Mouse (Mus musculus) CH12F3 (cell line): Measurements from ENCODE around the gene Znhit3.

Experiments
- in situ Hi-C: fragments of 300-500 bp; cut with MboI; formaldehyde crosslinking; loops from 2 replicates; pipeline ENCODE4 v1.14.3; 2020; ENCODE audit warnings: low sequenced_read_pairs

The Znhit3 gene

DNA sequence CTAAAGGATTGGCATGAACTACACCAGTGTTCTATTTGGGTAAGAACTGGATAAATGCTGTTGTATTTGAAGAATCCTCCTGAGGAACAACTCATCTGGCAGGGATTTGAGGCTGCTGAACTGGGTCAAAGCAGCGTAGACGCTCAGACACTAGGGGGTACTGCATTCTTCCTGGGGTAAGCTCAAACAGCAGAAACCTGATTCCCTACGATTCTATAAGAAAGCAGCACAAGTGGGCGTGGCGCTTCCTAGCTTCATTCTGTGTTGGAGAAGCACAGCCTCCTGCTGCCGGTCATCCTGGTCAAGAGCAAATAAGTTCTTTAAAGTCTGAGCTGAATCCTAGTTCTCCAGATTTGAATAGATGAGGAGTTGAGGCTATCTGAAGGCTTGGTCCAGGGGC, 16.1 kb upstream of the Znhit3 start:
- in situ Hi-C loops: no loop called here

DNA sequence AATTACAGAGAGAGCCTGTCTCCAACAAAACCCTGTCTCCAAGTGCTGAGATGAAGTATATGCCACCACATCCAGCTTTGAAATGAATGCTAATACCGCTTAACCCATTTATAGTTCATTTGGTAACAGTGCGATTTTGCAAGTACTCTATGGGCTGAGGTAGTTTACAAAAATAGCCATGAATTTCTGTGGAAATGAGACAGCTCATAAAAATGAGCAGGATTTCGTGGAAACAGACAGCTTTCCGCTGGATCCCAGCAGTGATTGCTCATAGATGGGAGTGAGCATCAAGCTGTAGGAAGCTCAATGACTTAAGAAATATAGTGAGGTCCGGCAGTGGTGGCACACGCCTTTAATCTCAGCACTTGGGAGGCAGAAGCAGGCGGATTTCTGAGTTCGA, 4.8 kb upstream of the Znhit3 start:
- in situ Hi-C loops: no loop called here

DNA sequence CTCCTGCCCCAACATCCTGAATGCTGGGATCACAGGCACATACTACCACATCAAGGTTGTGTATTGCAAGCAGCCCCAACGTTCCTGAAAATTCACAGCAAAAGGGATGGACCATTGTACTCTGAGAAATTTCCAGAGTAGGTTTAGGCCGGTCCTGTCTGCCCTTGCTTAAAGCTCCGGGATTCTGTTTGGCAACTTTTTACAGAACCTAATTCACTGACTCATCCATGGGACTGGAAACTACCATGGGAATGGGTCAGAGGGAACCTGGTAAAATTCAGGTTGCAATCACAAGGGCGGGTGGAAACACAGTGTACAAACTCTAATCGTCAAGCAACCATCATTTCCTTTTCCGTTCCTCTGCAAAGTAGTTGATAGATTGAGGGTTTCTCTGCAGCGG, 3.8 kb upstream of the Znhit3 start:
- in situ Hi-C loops: no loop called here

DNA sequence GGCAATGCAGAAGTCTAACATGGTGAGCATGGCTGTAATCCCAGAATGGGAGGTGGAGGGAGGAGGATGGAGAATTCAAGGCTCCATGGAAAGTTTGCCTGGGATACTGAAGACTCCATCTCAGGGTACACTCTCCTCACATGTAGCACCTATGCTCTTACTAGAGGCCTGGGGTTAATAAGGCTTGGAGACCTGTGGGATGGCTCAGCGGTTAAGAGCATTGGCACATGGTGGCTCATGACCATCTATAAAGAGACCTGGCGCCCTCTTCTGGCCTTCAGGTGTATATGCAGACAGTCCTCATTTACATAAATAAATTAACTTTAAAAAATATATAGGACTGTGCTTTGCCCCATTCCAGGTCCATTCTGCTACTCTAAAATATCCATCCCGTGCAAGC, 3.1 kb upstream of the Znhit3 start:
- in situ Hi-C loops: no loop called here

DNA sequence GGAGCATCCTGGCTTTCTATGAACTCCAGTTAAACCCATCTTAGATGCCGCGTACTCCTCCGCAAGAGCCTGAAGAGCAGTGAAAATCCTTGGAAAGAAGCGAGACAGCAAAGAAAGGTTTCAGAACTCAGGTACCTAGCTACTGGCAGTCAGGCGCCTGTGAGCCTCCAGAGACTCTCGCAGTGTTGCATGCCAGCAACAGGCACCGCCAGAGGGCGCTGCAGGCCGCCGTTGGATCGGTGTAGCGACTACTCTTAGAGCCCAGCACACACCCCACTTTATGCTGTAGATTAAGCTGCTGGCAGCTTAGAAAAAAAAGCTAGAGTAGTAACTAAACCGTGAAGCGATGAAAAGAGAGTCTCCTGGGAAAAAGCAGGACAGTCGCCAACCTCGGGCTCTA, 2.3 kb upstream of the Znhit3 start:
- in situ Hi-C loops: no loop called here

DNA sequence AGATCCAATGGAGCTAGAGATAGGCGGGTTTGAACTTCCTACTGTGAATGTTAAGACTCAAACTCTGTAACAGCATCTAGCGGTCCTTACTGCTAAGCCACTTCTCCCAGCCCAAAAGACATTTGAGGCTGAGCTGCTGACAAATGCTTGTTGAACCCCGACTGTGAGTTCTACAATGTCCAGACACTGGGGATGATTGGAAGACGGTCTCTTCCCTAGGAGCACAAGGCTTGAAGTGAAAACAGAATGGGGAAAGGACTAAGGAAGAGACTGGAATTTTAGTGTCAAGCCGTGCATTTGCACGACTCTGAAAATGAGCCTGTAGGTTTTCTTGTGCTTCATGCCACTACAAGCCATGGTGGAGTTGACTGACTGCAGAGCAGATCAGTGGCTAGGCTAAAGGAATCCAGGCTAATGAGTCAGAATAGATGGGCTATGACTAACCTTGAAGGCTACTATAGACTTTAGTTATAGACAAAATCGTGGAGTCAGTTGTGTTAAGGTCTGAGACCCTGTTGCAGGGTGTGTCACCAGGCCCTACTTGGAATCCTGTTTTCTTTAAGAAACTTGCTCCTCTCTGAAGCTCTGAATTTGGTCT, 636 bp upstream of the Znhit3 start:
- in situ Hi-C loops: no loop called here

DNA sequence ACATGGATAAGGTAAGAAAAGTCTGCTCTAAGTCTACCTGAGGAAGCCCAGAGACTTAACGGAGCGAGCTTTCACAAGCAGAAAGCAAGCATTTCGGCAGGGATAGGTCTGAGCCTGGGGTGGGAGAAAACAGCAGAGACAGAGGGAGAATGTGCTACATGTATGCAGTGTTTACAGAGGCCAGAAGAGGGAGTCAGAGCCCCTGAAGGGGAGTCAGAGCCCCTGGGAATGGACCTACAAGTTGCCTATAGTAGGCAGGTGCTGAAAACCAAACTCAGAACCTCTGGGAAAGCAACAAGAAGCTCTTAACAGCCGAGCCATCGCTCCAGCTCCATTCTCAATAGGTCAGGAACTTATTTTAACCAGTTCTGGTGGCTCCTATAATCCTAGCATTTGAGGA, 1.5 kb downstream of the Znhit3 start:
- in situ Hi-C loops: no loop called here

DNA sequence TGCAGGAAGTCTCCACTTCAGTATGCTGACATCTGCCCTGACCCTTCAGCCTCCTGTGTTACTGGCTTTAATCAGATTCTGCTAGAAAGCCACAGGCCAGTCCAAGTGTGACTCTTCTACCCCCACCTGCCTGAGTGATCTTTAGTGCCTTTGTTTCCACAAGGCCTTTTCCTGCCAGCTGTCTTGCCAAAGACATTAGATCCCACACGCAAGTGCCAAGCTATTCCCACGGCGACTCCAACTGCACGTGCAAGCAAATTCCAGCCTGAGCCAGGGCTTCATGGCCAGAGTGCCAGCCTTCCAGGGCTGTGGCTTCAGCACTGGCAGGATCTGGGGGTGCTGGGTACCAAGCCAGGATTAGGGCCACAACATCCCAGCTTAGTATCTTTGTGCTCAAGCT, 5.8 kb downstream of the Znhit3 start:
- in situ Hi-C loops: no loop called here

DNA sequence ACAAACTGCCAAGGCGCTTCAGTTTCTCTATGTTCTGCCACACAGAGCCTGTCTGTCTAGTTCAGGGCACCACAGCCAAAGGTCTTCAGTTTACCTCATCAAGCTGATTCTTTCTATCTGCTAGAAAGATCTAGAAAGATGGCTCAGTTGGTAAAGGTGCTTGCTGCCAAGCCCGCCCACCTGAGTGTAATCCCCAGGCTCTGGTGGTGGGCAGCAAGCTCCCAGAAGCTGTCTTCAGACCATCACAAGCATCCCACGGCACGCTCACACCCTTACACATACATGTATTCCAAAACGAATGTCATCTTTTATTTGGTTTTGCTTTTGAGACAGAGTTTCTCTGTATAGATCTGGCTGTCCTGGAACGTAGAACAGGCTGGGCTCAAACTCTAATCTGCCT, 7.7 kb downstream of the Znhit3 start:
- in situ Hi-C loops: no loop called here

DNA sequence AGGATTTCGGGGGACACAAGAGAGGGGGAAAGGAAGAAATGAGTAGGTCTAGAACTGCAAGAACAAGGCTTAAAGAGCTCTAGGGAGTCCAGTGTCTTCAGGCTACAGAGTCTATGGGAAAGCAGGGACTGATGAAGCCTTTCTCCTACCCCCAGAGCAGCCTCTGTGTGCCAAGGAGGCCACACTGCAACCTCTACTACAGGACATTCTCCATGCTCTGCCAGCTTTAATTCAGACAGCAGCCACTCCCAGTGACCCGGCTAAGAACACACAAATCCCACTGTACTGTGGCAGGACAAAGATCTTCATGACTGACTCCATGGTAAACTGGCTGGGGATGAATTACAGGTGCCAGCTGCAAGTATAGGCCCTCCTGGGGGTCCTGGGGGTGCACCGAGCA, 9.1 kb downstream of the Znhit3 start:
- in situ Hi-C loops: no loop called here

DNA sequence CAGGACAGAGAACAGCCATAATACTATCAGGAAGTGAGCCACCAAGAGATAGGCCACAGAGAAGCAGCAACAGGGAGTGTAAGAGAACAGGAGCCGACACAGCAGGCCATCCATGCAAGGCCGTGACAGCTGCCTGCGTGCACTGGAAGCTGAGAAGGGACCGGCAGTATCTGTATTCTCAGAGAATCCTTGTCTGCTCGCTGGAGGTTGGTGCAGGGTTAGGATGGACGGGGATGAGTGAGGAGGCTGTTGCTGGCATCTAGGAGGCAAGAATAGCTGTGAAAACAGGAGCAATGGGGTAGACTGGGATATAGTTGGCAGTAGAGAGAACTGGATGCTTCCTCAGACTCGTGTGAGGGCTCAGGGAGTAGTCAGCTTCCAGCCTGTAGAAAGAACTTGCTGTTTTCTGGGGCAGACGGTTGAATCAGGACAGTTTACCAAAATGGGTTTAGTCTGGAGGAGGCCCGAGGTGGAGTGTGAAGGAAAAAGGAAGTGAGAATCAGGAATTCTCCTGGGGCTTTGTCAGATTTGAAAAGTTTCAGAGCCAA, 11.5 kb downstream of the Znhit3 start:
- in situ Hi-C loops: no loop called here

DNA sequence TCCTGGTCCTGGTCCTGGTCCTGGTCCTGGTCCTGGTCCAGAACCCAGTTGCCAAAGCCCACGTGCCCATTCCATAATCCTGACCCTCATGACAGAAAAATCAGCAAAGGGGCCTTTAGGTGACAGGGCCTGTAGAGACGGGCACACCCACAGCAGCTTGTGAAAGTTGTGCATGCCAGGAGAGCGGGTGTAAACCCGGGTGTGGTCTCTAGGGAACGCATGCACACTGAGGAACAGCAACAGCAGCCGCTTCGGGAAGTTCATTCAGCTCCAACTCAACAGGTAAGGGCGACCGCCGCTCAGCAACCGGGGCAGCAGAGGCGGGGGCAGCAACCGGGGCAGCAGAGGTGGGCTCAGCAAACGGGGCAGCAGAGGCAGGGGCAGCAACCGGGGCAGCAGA, 23.1 kb downstream of the Znhit3 start:
- in situ Hi-C loops: no loop called here

DNA sequence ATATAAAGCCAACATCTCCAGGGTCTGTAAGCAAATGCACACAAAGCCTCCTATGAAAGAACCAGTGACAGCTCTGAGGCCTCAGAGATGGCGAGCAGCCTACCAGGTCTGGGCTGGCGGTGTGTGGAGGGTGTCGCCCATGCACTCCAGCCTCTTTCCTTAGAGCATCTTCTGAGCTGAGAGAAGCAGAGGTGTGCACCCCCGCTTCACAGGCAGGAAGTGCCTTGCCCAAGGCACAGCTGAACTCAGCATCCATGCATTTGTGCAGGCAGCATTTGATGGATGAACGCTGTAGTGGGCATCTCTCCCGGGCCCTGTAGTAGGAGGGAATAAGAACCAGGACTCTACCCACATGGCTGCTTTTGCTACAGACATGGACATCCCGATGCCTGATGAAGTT, 24.5 kb downstream of the Znhit3 start:
- in situ Hi-C loops: no loop called here

DNA sequence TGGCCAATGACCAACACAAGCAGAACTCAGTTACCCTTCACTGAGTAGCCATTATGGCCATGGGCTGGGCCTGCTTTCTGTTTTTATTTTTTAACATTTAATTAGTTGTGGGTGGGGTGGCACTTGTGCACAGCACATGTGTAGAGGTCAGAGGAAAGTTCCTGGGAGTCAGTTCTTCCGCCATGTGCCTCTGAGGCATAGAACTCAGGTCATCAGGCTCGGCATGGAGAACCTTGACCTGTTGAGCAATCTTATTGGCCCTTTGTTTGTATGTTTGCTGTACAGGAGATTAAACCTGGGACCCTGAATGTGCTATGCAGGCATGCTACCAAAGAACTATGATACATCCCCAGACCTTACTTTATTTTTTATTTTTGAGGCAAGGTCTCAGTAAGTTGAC, 26.7 kb downstream of the Znhit3 start:
- in situ Hi-C loops: no loop called here

DNA sequence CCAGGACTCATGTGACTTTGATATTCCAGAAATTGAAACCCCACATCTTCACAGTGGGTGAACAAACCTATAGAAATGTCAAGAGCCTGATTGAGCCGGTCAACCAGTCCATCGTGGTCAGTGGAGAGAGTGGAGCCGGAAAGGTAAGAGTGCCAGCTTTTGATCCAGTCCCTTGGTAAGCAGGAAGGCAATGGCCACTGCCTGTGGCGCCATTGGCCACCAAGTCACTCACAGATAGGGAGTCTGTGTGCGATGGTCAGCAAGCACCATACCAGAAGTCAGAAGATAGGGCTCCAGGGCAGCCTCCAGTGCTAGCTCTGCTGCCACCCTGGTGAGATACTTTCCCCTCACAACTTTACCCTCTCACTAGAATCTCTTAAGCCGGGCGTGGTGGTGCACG, 28.1 kb downstream of the Znhit3 start:
- in situ Hi-C loops: no loop called here

DNA sequence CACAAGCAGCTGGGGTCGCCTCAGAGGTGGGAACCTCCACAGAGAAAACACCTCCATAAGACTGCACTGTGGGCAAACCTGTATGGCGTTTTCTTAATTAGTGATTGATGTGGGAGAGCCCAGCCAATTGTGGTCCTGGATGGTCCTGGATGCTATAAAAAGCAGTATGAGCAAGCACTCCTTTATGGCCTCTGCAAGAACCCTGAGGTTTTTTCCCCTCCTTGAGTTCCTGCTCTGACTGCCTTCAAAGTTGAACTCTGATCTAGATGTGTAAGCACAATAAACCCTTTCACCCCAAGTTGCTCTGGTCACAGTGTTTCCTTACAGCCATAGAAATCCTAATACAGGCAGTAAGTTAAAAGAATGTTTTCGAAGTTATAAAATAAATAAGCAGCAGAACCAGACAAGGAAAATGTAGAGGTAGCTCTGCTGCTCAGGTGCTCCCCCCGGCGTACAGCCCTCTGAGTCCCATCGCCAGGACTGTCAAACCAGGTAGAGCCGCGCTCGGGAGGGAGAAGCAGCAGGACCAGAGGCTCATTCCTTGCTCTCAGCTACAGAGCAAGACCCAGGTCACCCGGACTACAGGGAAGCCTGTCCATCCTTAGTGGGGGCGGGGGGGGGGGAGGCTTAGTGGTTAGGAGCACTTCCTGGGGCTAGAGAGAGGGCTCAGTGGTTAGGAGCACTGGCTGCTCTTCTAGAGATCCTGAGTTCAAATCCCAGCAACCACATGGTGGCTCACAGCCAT, 29.2 kb downstream of the Znhit3 start:
- in situ Hi-C loops: no loop called here

DNA sequence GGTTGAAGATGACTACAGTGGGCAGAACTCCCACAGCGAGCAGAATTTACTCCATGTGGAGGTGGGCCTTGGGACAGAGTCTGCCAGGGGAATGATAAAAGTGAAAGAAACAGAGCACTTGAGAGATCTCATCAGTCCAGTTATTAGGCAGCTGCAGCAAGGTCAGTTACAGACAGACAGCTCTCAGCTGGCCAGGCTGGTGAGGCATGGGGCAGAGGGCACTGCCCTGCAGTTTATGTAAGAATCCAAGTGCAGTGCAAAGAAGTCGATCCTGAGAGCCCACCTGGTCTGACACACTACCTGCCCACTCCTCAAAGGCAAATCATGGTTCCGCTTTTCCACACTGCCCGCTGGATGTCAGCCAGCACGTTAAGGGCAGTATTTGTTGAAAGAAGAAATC, 29.9 kb downstream of the Znhit3 start:
- in situ Hi-C loops: no loop called here

DNA sequence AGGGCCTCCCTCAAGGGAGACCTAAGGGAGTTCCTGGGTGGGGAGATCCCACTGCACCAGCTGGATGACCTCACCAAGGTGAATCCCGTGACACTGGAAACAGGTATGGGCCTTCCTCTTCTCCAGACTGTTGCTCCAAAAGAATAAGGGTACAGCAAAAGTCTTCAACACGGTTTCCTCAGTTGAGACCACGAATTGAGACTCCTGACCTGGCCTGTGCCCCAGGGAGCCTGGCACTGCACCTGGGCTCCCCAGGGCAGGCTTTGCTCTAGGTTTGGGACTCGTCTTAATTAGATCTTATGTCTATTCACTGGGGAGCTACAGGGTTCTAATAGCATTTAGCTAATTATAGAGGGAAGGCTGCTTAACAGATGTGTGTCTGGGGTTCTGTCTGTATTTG, 30.9 kb downstream of the Znhit3 start:
- in situ Hi-C loops: no loop called here

DNA sequence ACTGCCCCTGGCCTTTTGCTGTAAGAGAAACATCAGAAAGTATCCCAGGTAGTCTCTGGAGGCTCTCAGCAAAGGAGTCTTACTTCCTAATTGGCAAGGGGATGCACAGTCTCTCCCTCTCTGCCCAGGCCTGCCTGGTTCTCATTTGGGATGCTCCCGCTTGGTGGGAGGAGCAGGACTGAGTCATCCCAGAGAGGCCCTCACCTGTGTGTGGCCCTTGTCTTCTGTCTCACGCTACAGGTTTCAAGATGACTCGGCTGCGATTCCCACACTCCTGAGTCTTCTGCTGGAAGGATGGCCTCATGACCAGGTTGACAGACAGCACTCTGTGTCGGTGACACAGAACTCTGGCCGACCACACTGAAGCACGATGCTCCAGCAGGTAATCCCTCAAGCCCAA, 33.8 kb downstream of the Znhit3 start:
- in situ Hi-C loops: no loop called here

DNA sequence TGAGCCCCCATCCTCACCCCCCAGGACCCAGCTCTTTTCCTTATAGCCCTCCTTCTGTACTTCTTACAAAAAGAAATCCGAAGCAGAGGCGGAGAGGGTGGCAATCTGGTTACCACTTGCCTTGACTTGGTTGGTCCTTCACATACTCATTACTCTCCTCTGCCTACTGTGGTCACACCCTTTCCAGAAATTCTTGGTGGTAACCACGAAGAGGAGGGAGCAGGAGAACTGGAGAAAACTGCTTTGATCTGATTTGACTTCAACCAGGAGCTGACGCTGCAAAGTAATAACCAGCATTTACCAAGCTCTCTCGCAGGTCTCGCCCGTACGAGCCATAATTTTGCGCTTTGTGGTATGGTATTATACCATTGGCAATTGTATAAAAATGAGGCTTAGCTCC, 35.2 kb downstream of the Znhit3 start:
- in situ Hi-C loops: no loop called here

DNA sequence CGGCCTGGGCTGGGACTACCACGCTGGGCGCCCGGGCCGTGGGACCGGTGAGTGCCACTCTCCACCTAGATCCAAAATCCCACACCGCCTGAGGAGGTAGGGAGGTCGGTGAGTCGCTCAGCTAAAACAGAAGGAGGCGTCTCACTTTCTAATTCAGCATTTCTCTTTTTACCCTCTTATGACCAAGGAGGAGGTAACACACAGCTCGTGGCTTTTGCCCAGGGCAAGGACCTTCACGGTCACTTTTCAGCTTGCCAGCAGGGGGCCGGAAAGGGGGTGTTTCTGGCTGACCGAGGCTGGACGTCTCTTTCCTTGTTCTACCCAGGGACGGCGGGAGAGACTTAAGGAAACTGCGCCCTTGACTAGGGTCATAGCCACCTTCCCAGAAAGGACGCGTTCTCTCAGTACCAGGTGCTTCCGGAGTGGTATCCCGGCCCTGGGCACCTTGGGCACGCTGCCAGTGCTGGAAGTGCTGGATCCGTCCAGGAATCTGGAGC, 35.7 kb downstream of the Znhit3 start:
- in situ Hi-C loops: no loop called here

DNA sequence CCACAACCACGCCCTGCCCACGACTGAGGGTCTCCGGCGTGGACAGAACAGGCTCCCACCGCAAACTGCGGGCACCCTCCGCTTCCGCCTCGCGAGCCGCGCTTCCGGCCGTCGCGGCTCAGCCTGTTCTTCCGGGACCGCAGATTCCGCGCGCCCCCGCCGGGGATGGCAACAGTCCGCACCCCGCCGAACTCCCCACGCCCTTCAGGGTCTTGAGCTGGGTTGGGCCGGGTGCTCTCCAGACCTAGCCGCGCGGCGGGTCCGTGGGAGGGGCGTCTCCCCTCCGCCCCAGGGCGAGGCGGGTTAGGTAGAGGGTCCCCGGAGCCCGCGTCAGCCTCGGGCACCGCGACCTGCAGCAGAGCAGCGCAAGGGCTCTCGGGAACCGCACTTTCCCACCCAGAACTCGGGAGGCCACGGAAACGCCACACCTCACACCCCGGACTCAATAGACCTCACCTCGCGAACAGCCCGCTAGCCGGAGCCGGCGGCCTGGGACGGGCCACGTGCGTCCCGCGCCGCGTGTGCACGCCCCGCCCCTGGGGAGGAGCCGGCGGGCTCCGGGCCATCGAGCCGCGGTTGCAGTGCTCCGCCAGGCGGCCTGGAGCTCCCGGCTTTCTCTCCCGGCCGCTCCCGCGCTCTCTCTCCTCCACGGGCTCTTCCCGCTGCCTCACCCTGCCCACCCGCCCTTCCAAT, 36.2 kb downstream of the Znhit3 start, which contains the start of the genes Myo19 and Pigw:
Myo19 (plus strand) TSS at position 377 of the 693 bp plus-strand sequence.
Pigw (minus strand) TSS at position 514 of the 693 bp plus-strand sequence.
- in situ Hi-C loops: no loop called here
